ENCODE assay signal across 8 mouse cellular contexts in genomic region chr15:85686641-85687395, GRCm38 (mm10). TPM values are rescaled to one million over a fixed set of nuclear protein-coding genes. Genes with fewer than 3 reads are reported as not detected.
DNase-seq lines count a peak whose midpoint lies in the region; ATAC-seq and TF ChIP-seq lines count a peak whose summit lies in the region.

No protein-coding gene starts in this region.

- DNase-seq in midbrain, embryonic 10.5 days (ENCODE audit: low spot score) = no peak
- no peak for DNase-seq in midbrain, embryonic 11.5 days (ENCODE audit: low spot score, missing footprints)
- DNase-seq in lung, postnatal 36 days = peak; percentile 88
- DNase-seq in testis, postnatal 10 days (ENCODE audit: low spot score) = peak; percentile 73
- DNase-seq in spleen, postnatal 14 days (ENCODE audit: low spot score in 2 of 2) = no peak

- peaks cover 12% of the 10 kb centered on the region for H3K4me1 ChIP-seq in midbrain, embryonic 10.5 days
- no peaks in the 10 kb centered on the region; the same call in 1 of the 2 replicates for H3K4me1 ChIP-seq in midbrain, embryonic 11.5 days (ENCODE audit: control insufficient read depth, insufficient read depth, low read length)
- peaks cover 22% of the 10 kb centered on the region for H3K4me1 ChIP-seq in embryonic fibroblast, embryonic 13.5 days (ENCODE audit: control insufficient read depth, insufficient read depth, low read length)
- H3K4me1 ChIP-seq in heart, embryonic 14.5 days (ENCODE audit: control insufficient read depth in 2 of 2, insufficient read depth in 2 of 2, low read length in 2 of 2) = peaks cover 7 to 12% of the 10 kb centered on the region in 2 experiments; a peak in 3 of 4 replicates
- H3K4me1 ChIP-seq in kidney, embryonic 15.5 days = peaks cover 42% of the 10 kb centered on the region

- no peak overlapping the region for H3K9ac ChIP-seq in midbrain, embryonic 11.5 days (ENCODE audit: low read length)
- no peak overlapping the region for H3K9ac ChIP-seq in heart, embryonic 14.5 days (ENCODE audit: low read length)
- H3K9ac ChIP-seq in kidney, embryonic 15.5 days = no peak overlapping the region

- H3K4me3 ChIP-seq in midbrain, embryonic 10.5 days = no peak overlapping the region
- H3K4me3 ChIP-seq in midbrain, embryonic 11.5 days (ENCODE audit: low read depth, low read length) = no peak overlapping the region
- no peak overlapping the region for H3K4me3 ChIP-seq in embryonic fibroblast, embryonic 13.5 days (ENCODE audit: insufficient read depth, low read length)
- H3K4me3 ChIP-seq in heart, embryonic 14.5 days (ENCODE audit: control insufficient read depth in 1 of 2, insufficient read depth in 1 of 2, low read depth in 1 of 2, low read length in 2 of 2) = no peak overlapping the region
- no peak overlapping the region for H3K4me3 ChIP-seq in kidney, embryonic 15.5 days (replicated peaks)

- peaks cover 96% of the 10 kb centered on the region for H3K27me3 ChIP-seq in midbrain, embryonic 10.5 days (ENCODE audit: low read depth, poor library complexity, severe bottlenecking)
- H3K27me3 ChIP-seq in midbrain, embryonic 11.5 days (ENCODE audit: control insufficient read depth, insufficient read depth, low read length) = peaks cover 6% of the 10 kb centered on the region
- H3K27me3 ChIP-seq in heart, embryonic 14.5 days (ENCODE audit: control insufficient read depth, insufficient read depth, low read length) = no peaks in the 10 kb centered on the region
- no peaks in the 10 kb centered on the region for H3K27me3 ChIP-seq in kidney, embryonic 15.5 days

- TF ChIP-seq CTCF in embryonic fibroblast, embryonic 13.5 days (IDR thresholded peaks at IDR 0.05; ENCODE audit: borderline replicate concordance, insufficient read depth, low read length) = no peak

- WGBS in midbrain, embryonic 10.5 days = 75% methylated on average over 11 of the region's 11 CpGs
- 76% methylated on average over 11 of the region's 11 CpGs for WGBS in midbrain, embryonic 11.5 days
- 65% methylated on average over 11 of the region's 11 CpGs for WGBS in heart, embryonic 14.5 days
- 67% methylated on average over 11 of the region's 11 CpGs for WGBS in kidney, embryonic 15.5 days

- H3K9me3 ChIP-seq in midbrain, embryonic 10.5 days (replicated peaks) = no peaks in the 10 kb centered on the region
- H3K9me3 ChIP-seq in midbrain, embryonic 11.5 days (ENCODE audit: control insufficient read depth, low read length) = no peaks in the 10 kb centered on the region
- H3K9me3 ChIP-seq in heart, embryonic 14.5 days (ENCODE audit: control insufficient read depth, low read length) = no peaks in the 10 kb centered on the region
- no peaks in the 10 kb centered on the region for H3K9me3 ChIP-seq in kidney, embryonic 15.5 days (replicated peaks)

- H3K27ac ChIP-seq in midbrain, embryonic 10.5 days (replicated peaks) = peak overlapping the region; percentile 13; the same call in 1 of the 2 replicates
- no peak overlapping the region for H3K27ac ChIP-seq in midbrain, embryonic 11.5 days (ENCODE audit: low read depth, low read length)
- H3K27ac ChIP-seq in embryonic fibroblast, embryonic 13.5 days (ENCODE audit: insufficient read depth, low read length) = peak overlapping the region; percentile 98
- peak overlapping the region; percentile 59 to 75 for H3K27ac ChIP-seq in heart, embryonic 14.5 days (replicated peaks in 1 of 2; ENCODE audit: control insufficient read depth in 1 of 2, insufficient read depth in 1 of 2, low read depth in 2 of 2, low read length in 2 of 2)
- H3K27ac ChIP-seq in kidney, embryonic 15.5 days = peak overlapping the region; percentile 72

- ATAC-seq in midbrain, embryonic 11.5 days (ENCODE audit: low FRiP score) = no peak
- peak; percentile 76 for ATAC-seq in heart, embryonic 14.5 days (ENCODE audit: insufficient number of reproducible peaks, insufficient read depth, low FRiP score, low read depth)
- ATAC-seq in kidney, embryonic 15.5 days (replicated peaks; ENCODE audit: low FRiP score) = peak; percentile 64

- H3K36me3 ChIP-seq in midbrain, embryonic 10.5 days = no peaks in the 10 kb centered on the region
- H3K36me3 ChIP-seq in midbrain, embryonic 11.5 days (ENCODE audit: control insufficient read depth, insufficient read depth, low read length) = no peaks in the 10 kb centered on the region
- H3K36me3 ChIP-seq in heart, embryonic 14.5 days (ENCODE audit: control insufficient read depth, insufficient read depth, low read length) = peaks cover 64% of the 10 kb centered on the region
- peaks cover 84% of the 10 kb centered on the region for H3K36me3 ChIP-seq in kidney, embryonic 15.5 days

- H3K4me2 ChIP-seq in midbrain, embryonic 11.5 days = no peak overlapping the region
- H3K4me2 ChIP-seq in heart, embryonic 14.5 days (ENCODE audit: low read length) = no peak overlapping the region
- no peak overlapping the region for H3K4me2 ChIP-seq in kidney, embryonic 15.5 days

- TF ChIP-seq POLR2A in embryonic fibroblast, embryonic 13.5 days (IDR thresholded peaks at IDR 0.05; ENCODE audit: low read depth, low read length) = peak; percentile 41

RNA-seq across cellular contexts. Expression of gene Ppara, which starts 48.0 kb away (rescaled TPM):
- polyA plus RNA-seq in midbrain, embryonic 10.5 days (2016; fragmentation: Nextera tagmentation; extraction: Ambion mirVana) = 0.51 and 0.78 TPM in 2 replicates
- 0.62 and 0.92 TPM in 2 replicates for polyA plus RNA-seq in midbrain, embryonic 11.5 days (2014; fragmentation: Nextera tagmentation; extraction: Ambion mirVana)
- polyA plus RNA-seq in embryonic fibroblast, embryonic 13.5 days (2011; ENCODE audit: insufficient read length, low read depth, missing spikeins) = 0.25 and 0.67 TPM in 2 replicates
- 8.8 and 10.6 TPM in 2 replicates for polyA plus RNA-seq in heart, embryonic 14.5 days (2014; fragmentation: Nextera tagmentation; extraction: Ambion mirVana)
- polyA plus RNA-seq in kidney, embryonic 15.5 days (2015; fragmentation: Nextera tagmentation; extraction: Ambion mirVana) = 3.9 and 5.0 TPM in 2 replicates

Comparison
In these comparisons a context has a peak if more than half of its experiments do, and no peak if none do; other contexts are left out.
1. DNase-seq: peak in lung, postnatal 36 days (single experiment) and testis, postnatal 10 days (single experiment); none in midbrain, embryonic 10.5 days (single experiment), midbrain, embryonic 11.5 days (single experiment) and spleen, postnatal 14 days (0 of 2).